Mouse (Mus musculus) spleen, postnatal 10 days (tissue): ENCODE results near the gene Neto2.

Experiments used
- DNase-seq, 2 experiments: peaks; one replicate each; pipeline ENCODE4 v3.0.0; 2021 to 2022; ENCODE audit warnings: low spot score in 2 of 2

Neto2 gene

GRCm38 (mm10) chr8:85602737-85603136 lies 98.0 kb downstream of the Neto2 start:
- DNase-seq = no peak

GRCm38 (mm10) chr8:85601741-85602140 lies 99.0 kb downstream of the Neto2 start:
- DNase-seq = no peak

GRCm38 (mm10) chr8:85597413-85598191 lies 103.1 kb downstream of the Neto2 start:
- DNase-seq = no peak

GRCm38 (mm10) chr8:85595391-85595790 lies 105.3 kb downstream of the Neto2 start:
- no peak for DNase-seq

- no peak for DNase-seq
These were observed 105.7 kb downstream of the Neto2 start for GRCm38 (mm10) chr8:85594983-85595382.

GRCm38 (mm10) chr8:85593324-85593723 lies 107.4 kb downstream of the Neto2 start:
- no peak for DNase-seq

GRCm38 (mm10) chr8:85591532-85591931 lies 109.2 kb downstream of the Neto2 start:
- DNase-seq = no peak

- DNase-seq = no peak
These were observed 110.5 kb downstream of the Neto2 start for GRCm38 (mm10) chr8:85590258-85590657.

- no peak for DNase-seq
These were observed 112.1 kb downstream of the Neto2 start for GRCm38 (mm10) chr8:85588596-85588995.
